Mouse (Mus musculus): ENCODE results near the gene Gm8180.
"Not testable (repeated sequence)": the region's sequence is repeated elsewhere in the genome, so short reads cannot be mapped to it uniquely, and the experiment has no call there.

Gm8180 gene

DNA sequence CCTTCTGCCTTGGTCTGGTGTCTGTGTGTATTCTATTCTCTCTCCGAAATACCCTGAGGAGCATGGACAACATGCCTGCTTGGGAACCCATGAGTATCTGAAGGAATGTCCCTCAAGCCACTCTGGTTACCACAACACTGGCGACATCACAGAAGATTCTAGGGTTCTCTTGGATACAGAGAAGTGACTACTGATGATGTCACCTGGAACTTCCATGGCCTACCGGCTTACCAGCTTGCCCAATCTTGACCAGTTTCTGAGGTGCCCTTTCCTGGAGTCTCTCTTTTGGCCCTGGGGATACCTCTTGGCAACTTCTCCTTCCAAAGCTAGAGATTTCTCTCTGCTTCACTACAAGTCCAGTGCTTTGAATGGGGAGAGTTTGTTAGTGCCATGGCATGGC, at the start of gene Gm8180:
Gm8180 (minus strand) TSS at position 101 of the 400 bp plus-strand sequence.
- DNase-seq (ENCODE audit: extremely low spot score, low read depth, low spot score), result not testable (repeated sequence)

DNA sequence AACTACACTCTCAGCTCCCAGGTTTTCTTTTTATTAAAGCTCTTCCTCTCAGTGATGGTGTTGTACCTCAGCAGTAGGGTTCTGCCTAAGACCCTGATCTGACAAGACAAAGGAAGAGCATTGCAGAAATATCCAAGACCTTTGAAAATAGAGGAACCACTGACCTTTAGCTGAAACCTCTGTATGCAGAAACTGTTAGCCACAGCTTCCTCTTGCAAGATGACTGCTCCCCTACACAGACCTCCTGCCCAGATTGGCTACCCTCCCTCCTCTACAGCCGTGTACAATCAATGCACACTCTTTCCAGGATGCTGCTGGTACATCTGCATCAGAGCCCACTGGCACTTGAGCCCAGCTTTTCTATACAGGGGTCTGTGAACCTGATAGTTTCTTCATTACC, 45.8 kb upstream of the Gm8180 start:
- not testable (repeated sequence) for DNase-seq (ENCODE audit: extremely low spot score, low read depth, low spot score)

- DNase-seq (ENCODE audit: extremely low spot score, low read depth, low spot score), result not testable (repeated sequence)
These were observed 39.6 kb upstream of the Gm8180 start for GRCm38 (mm10) chr14:43824176-43824575.

- not testable (repeated sequence) for DNase-seq (ENCODE audit: extremely low spot score, low read depth, low spot score)
These were observed 37.3 kb upstream of the Gm8180 start for GRCm38 (mm10) chr14:43821869-43822268.

DNA sequence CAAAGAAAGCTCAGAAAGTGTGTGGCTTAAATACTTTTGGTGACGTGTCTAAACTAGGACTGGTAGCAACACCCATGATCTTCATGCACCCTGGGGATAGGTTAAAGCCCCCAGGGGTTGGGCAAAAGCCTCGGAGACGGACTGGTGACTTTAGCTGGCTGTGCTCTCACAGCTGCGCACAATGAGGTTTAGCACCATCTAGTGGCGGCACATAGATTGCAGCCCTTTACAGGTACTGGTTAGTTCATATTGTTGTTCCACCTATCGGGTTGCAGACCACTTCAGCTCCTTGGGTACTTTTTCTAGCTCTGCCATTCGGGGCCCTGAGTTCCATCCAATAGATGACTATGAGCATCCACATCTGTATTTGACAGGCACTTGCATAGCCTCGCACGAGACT, 27.9 kb upstream of the Gm8180 start:
- DNase-seq (ENCODE audit: extremely low spot score, low read depth, low spot score), result not testable (repeated sequence)

GRCm38 (mm10) chr14:43808142-43808541, 23.6 kb upstream of the Gm8180 start:
- not testable (repeated sequence) for DNase-seq (ENCODE audit: extremely low spot score, low read depth, low spot score)

DNA sequence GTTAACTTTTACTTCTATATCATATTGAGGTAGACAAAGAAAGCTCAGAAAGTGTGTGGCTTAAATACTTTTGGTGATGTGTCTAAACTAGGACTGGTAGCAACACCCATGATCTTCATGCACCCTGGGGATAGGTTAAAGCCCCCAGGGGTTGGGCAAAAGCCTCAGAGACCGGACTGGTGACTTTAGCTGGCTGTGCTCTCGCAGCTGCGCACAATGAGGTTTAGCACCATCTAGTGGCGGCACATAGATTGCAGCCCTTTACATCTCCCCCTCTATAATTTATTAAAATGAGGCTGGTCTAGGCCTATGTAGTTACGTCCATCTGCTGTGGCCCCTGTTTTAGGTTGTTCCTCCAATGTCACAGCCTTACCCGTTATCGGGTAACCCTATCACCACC, 19.9 kb upstream of the Gm8180 start:
- not testable (repeated sequence) for DNase-seq (ENCODE audit: extremely low spot score, low read depth, low spot score)

GRCm38 (mm10) chr14:43796905-43797470, 12.4 kb upstream of the Gm8180 start:
- not testable (repeated sequence) for DNase-seq (ENCODE audit: extremely low spot score, low read depth, low spot score)

DNA sequence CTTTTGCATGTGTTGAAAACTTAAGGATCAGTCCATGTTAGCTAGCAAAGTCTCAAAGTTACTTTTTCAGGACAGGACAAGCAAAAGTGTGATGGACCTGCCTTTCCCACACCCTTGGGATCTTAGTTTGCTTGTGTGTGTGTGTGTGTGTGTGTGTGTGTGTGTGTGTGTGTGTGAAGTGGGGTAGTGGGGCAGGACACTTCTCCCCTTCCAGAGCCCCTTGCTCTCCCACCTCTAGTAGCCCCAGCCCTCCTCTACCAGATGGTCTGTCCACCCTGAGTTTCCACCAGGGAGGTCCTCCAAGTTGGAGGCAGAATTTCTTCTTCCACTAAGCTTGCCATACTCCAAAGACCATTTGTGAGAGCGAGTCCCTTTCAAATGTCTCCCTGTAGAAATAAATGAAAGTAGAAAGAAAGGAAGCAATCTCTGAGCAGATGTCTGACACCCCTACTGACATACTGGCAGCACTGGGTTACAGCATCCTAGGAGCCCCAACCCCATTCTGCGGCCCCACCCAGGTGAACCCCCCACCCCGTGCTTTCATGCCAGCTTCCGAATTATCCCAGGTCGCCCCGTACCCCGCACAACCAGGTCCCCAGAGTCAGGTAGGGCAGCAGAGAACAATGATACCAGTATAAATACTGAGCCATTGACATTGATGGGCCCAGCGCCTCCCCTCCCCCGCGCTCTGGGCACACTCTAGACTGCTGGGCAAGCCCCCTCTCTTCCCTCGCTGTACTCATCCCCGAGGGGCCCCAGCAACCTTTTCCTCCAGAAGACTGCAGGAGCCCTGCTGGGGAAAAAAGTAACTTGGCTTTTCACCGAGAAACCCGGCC, 11.7 kb upstream of the Gm8180 start:
- no peak for DNase-seq (ENCODE audit: extremely low spot score, low read depth, low spot score)

GRCm38 (mm10) chr14:43793811-43794210, 9.3 kb upstream of the Gm8180 start:
- not testable (repeated sequence) for DNase-seq (ENCODE audit: extremely low spot score, low read depth, low spot score)

GRCm38 (mm10) chr14:43747566-43747965, 37.0 kb downstream of the Gm8180 start, which contains the start of gene Gm6526:
Gm6526 (plus strand) TSS chr14:43747866.
- not testable (repeated sequence) for DNase-seq (ENCODE audit: extremely low spot score, low read depth, low spot score)
